Mouse (Mus musculus): ENCODE data around the gene Mrpl18.

DNA sequence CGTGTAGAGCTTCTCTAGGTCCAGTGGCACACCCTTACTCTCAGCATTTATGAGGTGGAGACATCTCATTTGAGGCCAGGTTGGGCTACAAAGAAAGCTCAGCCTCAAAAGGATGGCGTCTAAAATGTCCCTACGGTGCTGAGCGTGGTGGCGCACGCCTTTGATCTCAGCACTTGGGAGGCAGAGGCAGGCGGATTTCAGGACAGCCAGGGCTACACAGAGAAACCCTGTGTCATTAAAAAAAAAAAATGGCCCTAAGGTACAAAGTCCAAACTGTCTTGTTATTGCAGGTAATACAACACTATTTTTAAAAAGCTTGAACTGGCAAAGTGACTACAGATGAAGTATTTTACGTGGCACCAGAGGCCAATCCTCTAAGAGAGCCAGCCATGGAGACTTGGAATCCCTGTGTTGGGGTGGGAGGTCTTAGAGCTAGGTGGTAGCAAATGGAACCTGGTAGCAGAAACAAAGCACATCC lies 9.6 kb upstream of the Mrpl18 start:
- TF ChIP-seq ZC3H11A (IDR thresholded peaks at IDR 0.05; ENCODE audit: low read depth, low read length) (no peak), RAD21 (IDR thresholded peaks at IDR 0.05; ENCODE audit: low read depth, low read length) (no peak)

Measured in MEL (cell line).